Mouse (Mus musculus): Measurements from ENCODE around the gene Cdc26.

The Cdc26 gene

GRCm38 (mm10) chr4:62398956-62399355 lies 9.5 kb downstream of the Cdc26 start:
- DNase-seq (ENCODE audit: low spot score in 2 of 2), result peak in 1 of 2 experiments; percentile 6

GRCm38 (mm10) chr4:62397616-62398365 lies 10.7 kb downstream of the Cdc26 start:
- DNase-seq (ENCODE audit: low spot score in 2 of 2), result no peak

GRCm38 (mm10) chr4:62395806-62396205 lies 12.6 kb downstream of the Cdc26 start:
- DNase-seq (ENCODE audit: low spot score in 2 of 2), result no peak

- no peak for DNase-seq (ENCODE audit: low spot score in 2 of 2)
Measured at GRCm38 (mm10) chr4:62393459-62393858, 15.0 kb downstream of the Cdc26 start.

GRCm38 (mm10) chr4:62391892-62392291 lies 16.6 kb downstream of the Cdc26 start:
- no peak for DNase-seq (ENCODE audit: low spot score in 2 of 2)

GRCm38 (mm10) chr4:62389592-62390512 lies 18.6 kb downstream of the Cdc26 start:
- no peak for DNase-seq (ENCODE audit: low spot score in 2 of 2)

GRCm38 (mm10) chr4:62385439-62385838 lies 23.0 kb downstream of the Cdc26 start:
- DNase-seq (ENCODE audit: low spot score in 2 of 2), result no peak

- no peak for DNase-seq (ENCODE audit: low spot score in 2 of 2)
Measured at GRCm38 (mm10) chr4:62384159-62384558, 24.3 kb downstream of the Cdc26 start.

GRCm38 (mm10) chr4:62383752-62384151 lies 24.7 kb downstream of the Cdc26 start:
- no peak for DNase-seq (ENCODE audit: low spot score in 2 of 2)

GRCm38 (mm10) chr4:62383207-62383606 lies 25.2 kb downstream of the Cdc26 start:
- no peak for DNase-seq (ENCODE audit: low spot score in 2 of 2)

- no peak for DNase-seq (ENCODE audit: low spot score in 2 of 2)
Measured at GRCm38 (mm10) chr4:62379724-62380381, 28.6 kb downstream of the Cdc26 start.

- DNase-seq (ENCODE audit: low spot score in 2 of 2), result no peak
Measured at GRCm38 (mm10) chr4:62376123-62376522, 32.3 kb downstream of the Cdc26 start.

- DNase-seq (ENCODE audit: low spot score in 2 of 2), result no peak
Measured at GRCm38 (mm10) chr4:62374342-62374741, 34.1 kb downstream of the Cdc26 start.

- DNase-seq (ENCODE audit: low spot score in 2 of 2), result no peak
Measured at GRCm38 (mm10) chr4:62373668-62374067, 34.8 kb downstream of the Cdc26 start.

- no peak for DNase-seq (ENCODE audit: low spot score in 2 of 2)
Measured at GRCm38 (mm10) chr4:62372818-62373520, 35.5 kb downstream of the Cdc26 start.

- DNase-seq (ENCODE audit: low spot score in 2 of 2), result no peak
Measured at GRCm38 (mm10) chr4:62372410-62372809, 36.0 kb downstream of the Cdc26 start.

- DNase-seq (ENCODE audit: low spot score in 2 of 2), result no peak
Measured at GRCm38 (mm10) chr4:62369091-62369490, 39.4 kb downstream of the Cdc26 start.

GRCm38 (mm10) chr4:62367586-62367985 lies 40.9 kb downstream of the Cdc26 start:
- DNase-seq (ENCODE audit: low spot score in 2 of 2), result no peak

- no peak for DNase-seq (ENCODE audit: low spot score in 2 of 2)
Measured at GRCm38 (mm10) chr4:62366291-62366690, 42.2 kb downstream of the Cdc26 start.

- no peak for DNase-seq (ENCODE audit: low spot score in 2 of 2)
Measured at GRCm38 (mm10) chr4:62364299-62364698, 44.1 kb downstream of the Cdc26 start.

GRCm38 (mm10) chr4:62362437-62362836 lies 46.0 kb downstream of the Cdc26 start:
- DNase-seq (ENCODE audit: low spot score in 2 of 2), result no peak

GRCm38 (mm10) chr4:62361997-62362396 lies 46.4 kb downstream of the Cdc26 start:
- no peak for DNase-seq (ENCODE audit: low spot score in 2 of 2)

All from urinary bladder, adult 18-20 months (tissue).